Mouse (Mus musculus): ENCODE data around the gene Aspm.
"Not testable (repeated sequence)": the region's sequence is repeated elsewhere in the genome, so short reads cannot be mapped to it uniquely, and the experiment has no call there.

The Aspm gene

GRCm38 (mm10) chr1:139454340-139455225, at the start of gene Aspm:
Gene Aspm (plus strand): TSS chr1:139454772.
- peak; percentile 88 for DNase-seq

DNA sequence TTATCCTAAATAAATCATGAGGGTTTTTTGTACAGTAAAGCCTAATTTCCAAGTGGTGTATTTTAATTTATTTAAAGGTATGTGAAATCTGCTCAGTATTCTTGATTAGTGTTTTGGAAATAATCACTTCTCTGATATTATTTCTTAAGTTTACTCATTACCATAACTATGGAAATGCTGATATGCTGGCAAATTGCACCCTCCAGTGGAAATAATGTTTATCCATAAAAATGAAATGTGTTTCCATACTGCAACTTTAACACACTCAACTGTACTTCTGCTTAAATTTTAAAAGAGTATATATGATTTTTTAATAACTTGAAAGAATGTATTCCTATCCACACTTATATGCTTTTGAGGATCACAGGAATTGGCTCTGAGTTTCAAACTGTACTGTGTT, 48.8 kb upstream of the Aspm start:
- DNase-seq, result no peak

DNA sequence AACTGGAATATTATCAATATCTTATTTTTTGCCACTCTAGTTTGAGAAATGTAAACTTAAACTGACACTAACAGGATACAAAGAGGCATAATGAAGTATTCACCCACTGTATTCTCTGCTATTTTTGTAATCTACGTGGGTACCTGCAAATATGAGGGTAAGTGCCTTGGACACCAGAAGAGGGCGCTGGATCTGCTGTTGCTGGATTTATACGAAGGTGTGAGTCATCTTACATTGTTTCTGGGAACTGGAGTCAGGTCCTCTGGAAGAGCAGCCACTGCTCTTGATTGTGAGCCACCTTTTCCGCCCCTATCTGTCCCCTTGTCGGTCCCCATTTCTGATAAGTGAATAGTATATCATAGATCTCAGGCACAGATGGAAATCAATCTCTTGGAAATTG, 46.9 kb upstream of the Aspm start:
- no peak for DNase-seq

DNA sequence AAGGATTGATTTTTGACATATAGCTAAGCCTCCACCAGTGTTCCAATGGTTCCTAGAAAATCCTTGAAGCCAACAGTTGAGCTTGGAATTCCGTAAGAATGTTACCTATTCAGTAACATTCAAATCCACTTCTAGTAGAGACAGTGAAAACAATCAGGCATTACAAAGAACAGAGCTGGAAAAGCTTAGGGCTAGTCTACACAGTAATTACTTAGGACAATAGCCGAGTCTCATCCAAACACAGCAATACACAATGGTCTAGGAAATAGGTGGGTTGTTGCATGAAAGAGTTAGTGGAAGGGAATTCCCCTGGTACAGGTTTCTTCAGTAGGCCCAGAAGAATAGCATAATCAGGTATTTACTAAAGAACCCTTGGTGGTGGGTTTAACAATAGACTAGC, 42.2 kb upstream of the Aspm start:
- not testable (repeated sequence) for DNase-seq

GRCm38 (mm10) chr1:139413465-139413864, 41.1 kb upstream of the Aspm start:
- DNase-seq, result no peak

DNA sequence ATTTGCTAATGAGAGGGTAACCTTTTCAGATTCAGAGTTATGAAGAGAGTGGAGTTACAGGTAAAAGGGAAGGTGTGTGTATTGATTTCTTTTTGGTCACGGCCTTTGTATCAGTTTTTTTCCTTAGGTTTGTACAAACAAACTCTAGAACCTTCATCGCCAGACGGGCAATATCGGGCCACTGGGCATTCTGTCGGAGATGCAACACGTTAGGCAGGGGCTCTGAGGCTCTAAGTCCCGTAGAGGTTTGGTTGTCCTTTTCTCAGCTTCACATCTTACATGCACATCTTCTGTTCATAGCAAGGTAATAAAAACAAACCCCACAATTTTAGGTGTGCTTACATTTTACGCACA, 33.1 kb upstream of the Aspm start:
- DNase-seq, result no peak

- DNase-seq, result peak; percentile 90
Measured at GRCm38 (mm10) chr1:139421875-139422791, 32.4 kb upstream of the Aspm start, which contains the start of gene Zbtb41. Gene Zbtb41 (plus strand): TSS chr1:139422288.

- peak; percentile 26 for DNase-seq
Measured at GRCm38 (mm10) chr1:139422941-139423340, 31.6 kb upstream of the Aspm start.

- no peak for DNase-seq
Measured at GRCm38 (mm10) chr1:139423931-139424330, 30.6 kb upstream of the Aspm start.

DNA sequence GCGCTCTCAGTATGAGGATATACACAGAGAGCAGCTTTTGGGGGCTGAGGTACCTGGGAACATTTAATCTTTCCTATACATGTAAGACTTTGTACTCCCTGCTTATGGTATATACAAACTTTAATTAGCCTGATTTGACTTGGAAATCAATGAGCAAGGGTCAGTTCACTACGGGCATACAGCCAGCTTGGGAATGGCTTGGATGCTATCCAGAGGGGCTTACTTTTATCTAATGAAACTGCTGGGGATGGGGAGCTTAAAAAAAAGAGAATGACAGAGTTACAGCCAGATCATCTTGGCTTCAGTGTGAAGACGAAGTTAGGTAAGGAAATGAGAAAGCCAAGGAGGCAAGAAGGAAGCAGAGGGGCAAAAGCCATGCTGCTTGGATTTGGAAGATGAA, 29.6 kb upstream of the Aspm start:
- DNase-seq, result no peak

GRCm38 (mm10) chr1:139438373-139438772, 16.2 kb upstream of the Aspm start:
- peak; percentile 43 for DNase-seq

GRCm38 (mm10) chr1:139443103-139443502, 11.5 kb upstream of the Aspm start:
- DNase-seq, result not testable (repeated sequence)

DNA sequence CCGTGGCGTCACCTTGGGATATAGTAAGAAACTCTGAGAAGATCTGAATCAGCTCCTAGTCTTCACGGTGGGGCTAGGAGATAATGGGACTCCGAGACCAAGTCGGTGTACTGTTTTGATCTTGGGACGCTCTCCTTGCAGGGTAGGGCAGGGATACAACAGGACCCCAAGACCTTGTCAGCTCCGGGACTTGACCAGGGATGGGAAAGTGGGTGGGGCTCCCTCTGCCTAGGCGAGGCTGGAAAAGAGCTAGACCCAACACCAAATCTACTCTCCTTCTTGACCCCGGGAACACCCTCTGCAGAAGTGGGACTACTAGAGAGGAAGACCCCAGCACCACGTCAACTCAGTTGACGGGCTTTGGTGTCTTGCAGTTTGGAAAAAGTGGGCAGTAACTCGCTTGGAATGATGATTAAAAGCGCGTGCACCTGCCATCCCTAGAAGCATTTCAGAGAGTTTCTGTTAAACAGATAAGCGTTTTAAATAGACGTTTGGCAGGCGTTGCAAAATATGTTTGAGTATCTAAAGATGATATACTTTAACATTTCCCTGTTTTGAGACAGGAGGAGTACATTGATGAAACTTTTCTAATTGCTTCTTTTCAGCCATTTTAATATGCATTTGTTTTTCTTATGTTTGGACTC, 776 bp downstream of the Aspm start:
- DNase-seq, result no peak

GRCm38 (mm10) chr1:139460807-139461206, 6.2 kb downstream of the Aspm start:
- no peak for DNase-seq

DNA sequence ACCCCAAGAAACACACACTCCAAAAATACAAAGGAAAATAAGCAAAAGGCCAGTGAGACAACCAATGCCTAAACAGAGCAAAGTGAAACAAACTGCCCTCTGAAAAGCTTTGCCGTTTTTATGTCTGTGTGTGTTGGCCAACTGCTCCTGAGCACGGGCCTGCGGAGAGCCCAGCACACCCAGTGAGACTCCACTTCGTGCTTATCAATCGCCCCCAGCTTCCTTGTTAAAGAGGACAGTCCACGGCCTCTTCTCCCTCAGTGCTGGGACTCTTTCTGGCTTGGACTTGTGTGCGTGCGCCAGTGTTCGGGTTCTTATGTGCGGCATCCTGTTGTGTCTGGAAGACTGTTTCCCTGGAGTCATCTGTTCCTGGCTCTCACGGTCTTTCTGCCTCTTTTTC, 11.4 kb downstream of the Aspm start:
- no peak for DNase-seq

DNA sequence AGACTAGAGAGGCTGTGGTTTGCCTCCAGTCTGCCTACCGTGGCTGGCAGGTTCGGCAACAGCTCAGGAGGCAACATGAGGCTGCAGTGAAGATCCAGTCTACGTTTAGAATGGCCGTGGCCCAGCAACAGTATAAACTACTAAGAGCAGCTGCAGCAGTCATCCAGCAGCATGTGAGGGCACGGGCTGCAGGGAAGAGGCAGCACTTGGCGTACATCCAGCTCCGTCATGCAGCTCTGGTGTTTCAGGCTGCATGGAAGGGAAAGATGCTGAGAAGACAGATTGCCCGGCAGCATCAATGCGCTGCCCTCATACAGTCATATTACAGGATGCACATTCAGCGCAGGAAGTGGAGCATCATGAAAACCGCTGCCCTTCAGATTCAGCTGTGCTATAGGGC, 24.3 kb downstream of the Aspm start:
- no peak for DNase-seq

GRCm38 (mm10) chr1:139480246-139480645, 25.7 kb downstream of the Aspm start:
- no peak for DNase-seq

- no peak for DNase-seq
Measured at GRCm38 (mm10) chr1:139481146-139481545, 26.6 kb downstream of the Aspm start.

- no peak for DNase-seq
Measured at GRCm38 (mm10) chr1:139494630-139495029, 40.1 kb downstream of the Aspm start.

DNA sequence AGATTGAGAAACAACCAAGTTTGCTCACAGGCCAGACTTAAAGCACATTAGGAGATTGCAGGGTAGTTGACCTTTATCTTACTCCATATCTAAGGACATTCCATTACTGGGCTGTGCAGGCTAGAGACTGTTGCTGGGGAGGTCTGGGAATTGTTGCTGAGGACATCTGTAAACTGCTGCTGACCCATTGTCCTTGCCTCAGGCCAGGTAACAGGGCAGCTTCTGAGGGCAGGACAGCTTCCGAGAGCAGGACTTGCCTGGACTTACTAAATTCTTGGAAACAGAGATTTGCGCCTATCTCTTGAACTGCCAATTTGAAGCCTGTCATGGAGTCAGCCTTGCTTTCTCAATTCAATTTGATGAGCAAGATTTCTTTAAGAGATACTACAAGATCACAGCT, 40.8 kb downstream of the Aspm start:
- no peak for DNase-seq

- no peak for DNase-seq
Measured at GRCm38 (mm10) chr1:139496212-139496611, 41.6 kb downstream of the Aspm start.

- DNase-seq, result no peak
Measured at GRCm38 (mm10) chr1:139499751-139500150, 45.2 kb downstream of the Aspm start.

GRCm38 (mm10) chr1:139501258-139501752, 46.7 kb downstream of the Aspm start, which contains the start of gene F13b:
Gene F13b (plus strand): TSS chr1:139501702.
- no peak for DNase-seq
